Mouse (Mus musculus): ENCODE data around the gene Olfr70. TPM values are rescaled to one million over a fixed set of nuclear protein-coding genes. Genes with fewer than 3 reads are reported as not detected.

Gene Olfr70
- polyA plus RNA-seq (2012; rRNA removed) = not detected in 2 replicates

DNA sequence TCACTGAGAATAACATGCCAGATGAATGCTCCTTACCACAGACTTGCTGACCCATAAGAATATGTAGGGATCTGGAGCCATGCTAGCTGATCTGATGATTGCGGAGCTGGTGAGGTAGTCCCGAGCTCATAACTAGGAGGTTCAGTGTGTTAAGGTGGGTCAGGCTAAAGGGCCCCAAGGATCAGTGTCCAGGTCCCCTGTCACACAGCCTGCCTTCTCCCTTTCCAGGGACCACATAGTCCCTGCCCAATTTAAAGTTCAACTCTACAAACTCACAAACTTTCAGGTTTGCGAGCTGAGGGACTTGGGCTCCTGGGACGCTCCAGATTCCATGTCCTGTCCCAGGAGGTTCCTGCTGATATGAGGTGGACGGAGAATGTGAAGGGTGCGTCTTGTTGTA lies at the start of gene Olfr70:
Gene Olfr70, minus strand, starts transcription at position 101 of the 400 bp plus-strand sequence.
- DNase-seq = no peak
- no peaks in the 10 kb centered on the region for H3K27me3 ChIP-seq (ENCODE audit: control insufficient read depth, insufficient read depth, low read length)
- peaks cover 14% of the 10 kb centered on the region for H3K4me1 ChIP-seq (ENCODE audit: control insufficient read depth, insufficient read depth, low read length)
- H3K27ac ChIP-seq (ENCODE audit: insufficient read depth, low read length) = no peak within 1 kb of the TSS
- TF ChIP-seq CTCF (IDR thresholded peaks at IDR 0.05; ENCODE audit: borderline replicate concordance, insufficient read depth, low read depth, low read length) (no peak), POLR2A (IDR thresholded peaks at IDR 0.05; ENCODE audit: borderline replicate concordance, insufficient read depth, low read length) (no peak)
- H3K4me3 ChIP-seq (replicated peaks; ENCODE audit: insufficient read depth, low read depth, low read length) = no peak within 1 kb of the TSS
- 94% methylated on average over 6 of the region's 6 CpGs for WGBS

GRCm38 (mm10) chr4:43745187-43745586 lies 44.6 kb upstream of the Olfr70 start:
- Histone ChIP-seq H3K27ac (ENCODE audit: insufficient read depth, low read length) (no peak overlapping the region), H3K4me1 (ENCODE audit: control insufficient read depth, insufficient read depth, low read length) (no peaks in the 10 kb centered on the region), H3K27me3 (ENCODE audit: control insufficient read depth, insufficient read depth, low read length) (no peaks in the 10 kb centered on the region), H3K4me3 (replicated peaks; ENCODE audit: insufficient read depth, low read depth, low read length) (no peak overlapping the region)
- DNase-seq = peak in 1 of 2 experiments; percentile 20
- peak; percentile 37; the same call in 1 of the 2 replicates for TF ChIP-seq CTCF (IDR thresholded peaks at IDR 0.05; ENCODE audit: borderline replicate concordance, insufficient read depth, low read depth, low read length)
- no peak for TF ChIP-seq POLR2A (IDR thresholded peaks at IDR 0.05; ENCODE audit: borderline replicate concordance, insufficient read depth, low read length)
- 16% methylated on average over 6 of the region's 6 CpGs for WGBS

DNA sequence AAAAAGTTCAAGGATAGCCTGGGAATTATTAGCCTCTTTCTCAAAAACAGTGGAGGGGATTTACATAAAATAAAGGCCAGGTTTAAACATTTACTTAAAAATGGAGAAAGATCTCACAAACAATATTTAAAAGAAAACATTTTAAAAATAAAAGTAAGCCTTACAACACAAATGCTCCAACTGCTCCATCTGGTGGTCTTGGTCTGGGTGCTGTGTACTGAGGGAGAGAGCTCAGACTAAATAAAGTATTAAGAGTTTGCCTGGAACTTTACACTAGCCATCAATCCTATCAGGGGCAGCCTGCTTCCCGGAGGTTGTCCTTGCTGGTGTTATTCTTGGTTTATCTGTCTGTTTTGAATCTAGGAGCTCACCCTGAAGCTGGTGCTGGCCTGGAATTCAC lies 42.5 kb upstream of the Olfr70 start:
- Histone ChIP-seq H3K27me3 (ENCODE audit: control insufficient read depth, insufficient read depth, low read length) (no peaks in the 10 kb centered on the region), H3K4me1 (ENCODE audit: control insufficient read depth, insufficient read depth, low read length) (no peaks in the 10 kb centered on the region), H3K27ac (ENCODE audit: insufficient read depth, low read length) (no peak overlapping the region), H3K4me3 (replicated peaks; ENCODE audit: insufficient read depth, low read depth, low read length) (no peak overlapping the region)
- TF ChIP-seq CTCF (IDR thresholded peaks at IDR 0.05; ENCODE audit: borderline replicate concordance, insufficient read depth, low read depth, low read length) = no peak
- no peak for TF ChIP-seq POLR2A (IDR thresholded peaks at IDR 0.05; ENCODE audit: borderline replicate concordance, insufficient read depth, low read length)
- no peak for DNase-seq
- WGBS = 82% methylated on average over 1 of the region's 1 CpGs

- H3K27me3 ChIP-seq (ENCODE audit: control insufficient read depth, insufficient read depth, low read length) = no peaks in the 10 kb centered on the region
- no peak overlapping the region for H3K4me3 ChIP-seq (replicated peaks; ENCODE audit: insufficient read depth, low read depth, low read length)
- DNase-seq = no peak
- no peak overlapping the region for H3K27ac ChIP-seq (ENCODE audit: insufficient read depth, low read length)
- 31% methylated on average over 4 of the region's 4 CpGs for WGBS
- no peaks in the 10 kb centered on the region for H3K4me1 ChIP-seq (ENCODE audit: control insufficient read depth, insufficient read depth, low read length)
- TF ChIP-seq POLR2A (IDR thresholded peaks at IDR 0.05; ENCODE audit: borderline replicate concordance, insufficient read depth, low read length) (no peak), CTCF (IDR thresholded peaks at IDR 0.05; ENCODE audit: borderline replicate concordance, insufficient read depth, low read depth, low read length) (no peak)
These were observed 42.0 kb upstream of the Olfr70 start for GRCm38 (mm10) chr4:43742637-43743036.

GRCm38 (mm10) chr4:43741526-43741925 lies 40.9 kb upstream of the Olfr70 start:
- Histone ChIP-seq H3K27ac (ENCODE audit: insufficient read depth, low read length) (no peak overlapping the region), H3K27me3 (ENCODE audit: control insufficient read depth, insufficient read depth, low read length) (no peaks in the 10 kb centered on the region), H3K4me1 (ENCODE audit: control insufficient read depth, insufficient read depth, low read length) (no peaks in the 10 kb centered on the region), H3K4me3 (replicated peaks; ENCODE audit: insufficient read depth, low read depth, low read length) (no peak overlapping the region)
- DNase-seq = no peak
- WGBS = 69% methylated on average over 5 of the region's 5 CpGs
- no peak for TF ChIP-seq CTCF (IDR thresholded peaks at IDR 0.05; ENCODE audit: borderline replicate concordance, insufficient read depth, low read depth, low read length)
- TF ChIP-seq POLR2A (IDR thresholded peaks at IDR 0.05; ENCODE audit: borderline replicate concordance, insufficient read depth, low read length) = no peak

- H3K27ac ChIP-seq (ENCODE audit: insufficient read depth, low read length) = no peak overlapping the region
- DNase-seq = no peak
- H3K4me1 ChIP-seq (ENCODE audit: control insufficient read depth, insufficient read depth, low read length) = no peaks in the 10 kb centered on the region
- H3K27me3 ChIP-seq (ENCODE audit: control insufficient read depth, insufficient read depth, low read length) = no peaks in the 10 kb centered on the region
- TF ChIP-seq POLR2A (IDR thresholded peaks at IDR 0.05; ENCODE audit: borderline replicate concordance, insufficient read depth, low read length) (no peak), CTCF (IDR thresholded peaks at IDR 0.05; ENCODE audit: borderline replicate concordance, insufficient read depth, low read depth, low read length) (no peak)
- H3K4me3 ChIP-seq (replicated peaks; ENCODE audit: insufficient read depth, low read depth, low read length) = no peak overlapping the region
- WGBS = 72% methylated on average over 8 of the region's 8 CpGs
These were observed 38.5 kb upstream of the Olfr70 start for GRCm38 (mm10) chr4:43738989-43739674.

- no peaks in the 10 kb centered on the region for H3K27me3 ChIP-seq (ENCODE audit: control insufficient read depth, insufficient read depth, low read length)
- no peak overlapping the region for H3K4me3 ChIP-seq (replicated peaks; ENCODE audit: insufficient read depth, low read depth, low read length)
- no peak overlapping the region for H3K27ac ChIP-seq (ENCODE audit: insufficient read depth, low read length)
- no peak for TF ChIP-seq POLR2A (IDR thresholded peaks at IDR 0.05; ENCODE audit: borderline replicate concordance, insufficient read depth, low read length)
- no peak for TF ChIP-seq CTCF (IDR thresholded peaks at IDR 0.05; ENCODE audit: borderline replicate concordance, insufficient read depth, low read depth, low read length)
- DNase-seq = no peak
- WGBS = 58% methylated on average over 6 of the region's 6 CpGs
- H3K4me1 ChIP-seq (ENCODE audit: control insufficient read depth, insufficient read depth, low read length) = no peaks in the 10 kb centered on the region
These were observed 36.5 kb upstream of the Olfr70 start for GRCm38 (mm10) chr4:43737144-43737543.

- no peak for TF ChIP-seq CTCF (IDR thresholded peaks at IDR 0.05; ENCODE audit: borderline replicate concordance, insufficient read depth, low read depth, low read length)
- no peak for TF ChIP-seq POLR2A (IDR thresholded peaks at IDR 0.05; ENCODE audit: borderline replicate concordance, insufficient read depth, low read length)
- DNase-seq = no peak
- Histone ChIP-seq H3K4me1 (ENCODE audit: control insufficient read depth, insufficient read depth, low read length) (no peaks in the 10 kb centered on the region), H3K27ac (ENCODE audit: insufficient read depth, low read length) (no peak overlapping the region), H3K4me3 (replicated peaks; ENCODE audit: insufficient read depth, low read depth, low read length) (no peak overlapping the region), H3K27me3 (ENCODE audit: control insufficient read depth, insufficient read depth, low read length) (no peaks in the 10 kb centered on the region)
- 72% methylated on average over 5 of the region's 5 CpGs for WGBS
These were observed 32.6 kb upstream of the Olfr70 start for GRCm38 (mm10) chr4:43733186-43733585.

Measured in cerebellum, adult 2 months (tissue).